Mouse (Mus musculus) left cerebral cortex, postnatal 25 days (tissue): ENCODE data around the gene Sf3b1. TPM values are rescaled to one million over a fixed set of nuclear protein-coding genes. Genes with fewer than 3 reads are reported as not detected.
"Not testable (repeated sequence)": the region's sequence is repeated elsewhere in the genome, so short reads cannot be mapped to it uniquely, and the experiment has no call there.

ENCODE experiments used
- DNase-seq, 2 experiments: peaks; one replicate each; pipeline ENCODE4 v3.0.0; 2022; ENCODE audit warnings: low spot score in 2 of 2, mixed read lengths in 1 of 2
- intact Hi-C: fragments of 180-260 bp; cut with DNase I; formaldehyde crosslinking; loops from one replicate; pipeline ENCODE4 v1.15.1; 2025
- total RNA-seq, 2 experiments: library from RNA; stranded (reverse); gene quantifications; 2 replicates each; pipeline ENCODE4 v1.2.3; 2021

Gene Sf3b1
- total RNA-seq, 2 experiments from 2014 or later: 150 to 160 TPM

- DNase-seq: no peak
- intact Hi-C loops: no loop called here
Observed at GRCm38 (mm10) chr1:54966858-54967257, 60.4 kb downstream of the Sf3b1 start.

GRCm38 (mm10) chr1:54965159-54965995, 61.9 kb downstream of the Sf3b1 start:
- intact Hi-C loops: no loop called here
- no peak for DNase-seq

GRCm38 (mm10) chr1:54961724-54962123, 65.6 kb downstream of the Sf3b1 start:
- intact Hi-C loops: no loop called here
- DNase-seq: no peak

- DNase-seq: no peak
- intact Hi-C loops: no loop called here
Observed at GRCm38 (mm10) chr1:54960613-54961165, 66.6 kb downstream of the Sf3b1 start.

GRCm38 (mm10) chr1:54958525-54958924, 68.8 kb downstream of the Sf3b1 start:
- intact Hi-C loops: no loop called here
- no peak for DNase-seq

GRCm38 (mm10) chr1:54956995-54957394, 70.3 kb downstream of the Sf3b1 start:
- DNase-seq, intact Hi-C loops: not testable (repeated sequence)

- no peak for DNase-seq
- intact Hi-C loops: no loop called here
Observed at GRCm38 (mm10) chr1:54954856-54955255, 72.4 kb downstream of the Sf3b1 start.

- intact Hi-C loops: no loop called here
- no peak for DNase-seq
Observed at GRCm38 (mm10) chr1:54944648-54945047, 82.6 kb downstream of the Sf3b1 start.

- no peak for DNase-seq
- intact Hi-C loops: no loop called here
Observed at GRCm38 (mm10) chr1:54935466-54935865, 91.8 kb downstream of the Sf3b1 start.

Other genes with a start within 250 kb of the Sf3b1 start
- gene Ankrd44, start 101.1 kb downstream of the Sf3b1 start, total RNA-seq: 10 to 100 TPM; 22.1 to 22.2 TPM
- 10 to 100 TPM; 29.2 to 35.4 TPM for gene Coq10b, start 25.3 kb upstream of the Sf3b1 start, total RNA-seq
- 10 to 100 TPM; 89.7 to 93.5 TPM for gene Hspe1, start 60.7 kb upstream of the Sf3b1 start, total RNA-seq
- 100 to 1,000 TPM; 160 to 171 TPM for gene Hspd1, start 60.8 kb upstream of the Sf3b1 start, total RNA-seq
- gene Mob4, start 103.8 kb upstream of the Sf3b1 start, total RNA-seq: 10 to 100 TPM; 56.7 to 59.2 TPM
- 10 to 100 TPM; 20.6 to 21.7 TPM for gene Rftn2, start 199.3 kb upstream of the Sf3b1 start, total RNA-seq
- gene Mars2, start 209.7 kb upstream of the Sf3b1 start, total RNA-seq: 10 to 100 TPM in 1 of 2 experiments, 1 to 10 TPM in 1; 9.7 to 10.5 TPM